Mouse (Mus musculus): ENCODE measurements around the gene Selenon.
"Not testable (repeated sequence)": the region's sequence is repeated elsewhere in the genome, so short reads cannot be mapped to it uniquely, and the experiment has no call there.

The Selenon gene

DNA sequence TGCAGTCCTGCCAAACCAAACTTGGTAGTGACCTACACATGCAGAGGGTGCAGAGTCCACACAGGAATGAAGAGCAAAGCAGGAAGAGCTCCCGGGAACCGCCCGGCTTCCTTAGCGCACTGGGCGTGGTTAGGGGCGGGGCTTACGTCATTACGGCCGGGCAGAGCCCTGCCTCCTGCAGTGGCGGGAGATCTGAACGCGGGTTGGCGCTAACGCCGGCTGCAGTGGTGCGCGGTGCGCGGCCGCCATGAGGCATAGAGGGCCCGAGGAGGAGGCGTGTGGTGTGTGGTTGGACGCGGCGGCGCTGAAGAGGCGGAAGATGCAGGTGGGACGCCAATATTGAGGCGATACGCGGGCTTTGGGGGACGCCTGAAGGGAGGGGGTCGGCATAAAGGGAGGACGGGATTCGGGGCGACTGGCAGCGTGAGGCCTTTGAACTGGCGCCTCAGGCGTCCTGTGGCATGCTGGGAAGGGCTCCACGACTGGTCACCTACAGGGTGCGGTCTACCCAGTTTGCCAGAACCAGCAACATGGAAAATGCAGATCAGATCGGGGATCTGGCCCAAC, 41.0 kb downstream of the Selenon start, which contains the start of gene Aunip:
Gene Aunip, plus strand, starts transcription at position 155 of the 567 bp plus-strand sequence.
- DNase-seq (ENCODE audit: inconsistent ontology term), result peak; percentile 92

DNA sequence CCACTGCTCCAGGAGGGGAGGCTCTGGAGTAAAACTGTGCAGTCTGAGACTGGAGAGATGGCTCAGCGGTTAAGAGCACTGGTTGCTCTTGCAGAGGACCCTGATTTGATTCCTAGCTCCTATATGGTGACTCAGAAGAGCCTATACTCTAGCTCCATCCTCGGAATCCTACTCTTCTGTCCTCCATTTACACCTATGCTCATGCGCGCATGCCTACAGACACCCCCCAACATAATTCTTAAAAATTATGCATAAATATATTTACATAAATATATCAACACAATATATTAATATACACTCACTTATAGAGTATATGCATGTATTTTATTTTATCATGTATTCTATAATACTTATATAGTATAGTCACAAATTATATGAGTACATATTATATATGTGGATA, 41.6 kb downstream of the Selenon start:
- no peak for DNase-seq (ENCODE audit: inconsistent ontology term)

DNA sequence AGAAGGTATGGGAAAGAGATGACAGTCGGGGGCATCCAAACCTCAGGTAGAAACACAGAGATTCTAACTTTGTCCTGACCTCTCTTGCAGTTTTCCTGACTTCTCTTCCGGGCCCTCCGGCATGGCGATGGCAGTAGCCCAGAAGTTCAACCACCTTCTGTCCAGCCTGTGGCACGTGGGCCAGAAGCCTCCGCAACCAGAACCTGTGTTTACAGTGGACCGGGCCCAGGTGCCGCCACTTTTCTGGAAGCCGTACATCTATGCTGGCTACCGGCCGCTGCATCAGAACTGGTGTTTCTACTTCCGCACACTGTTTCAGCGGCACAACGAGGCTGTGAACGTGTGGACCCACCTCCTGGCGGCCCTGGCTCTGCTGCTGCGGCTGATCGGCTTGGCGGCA, 45.3 kb downstream of the Selenon start:
- no peak for DNase-seq (ENCODE audit: inconsistent ontology term)

DNA sequence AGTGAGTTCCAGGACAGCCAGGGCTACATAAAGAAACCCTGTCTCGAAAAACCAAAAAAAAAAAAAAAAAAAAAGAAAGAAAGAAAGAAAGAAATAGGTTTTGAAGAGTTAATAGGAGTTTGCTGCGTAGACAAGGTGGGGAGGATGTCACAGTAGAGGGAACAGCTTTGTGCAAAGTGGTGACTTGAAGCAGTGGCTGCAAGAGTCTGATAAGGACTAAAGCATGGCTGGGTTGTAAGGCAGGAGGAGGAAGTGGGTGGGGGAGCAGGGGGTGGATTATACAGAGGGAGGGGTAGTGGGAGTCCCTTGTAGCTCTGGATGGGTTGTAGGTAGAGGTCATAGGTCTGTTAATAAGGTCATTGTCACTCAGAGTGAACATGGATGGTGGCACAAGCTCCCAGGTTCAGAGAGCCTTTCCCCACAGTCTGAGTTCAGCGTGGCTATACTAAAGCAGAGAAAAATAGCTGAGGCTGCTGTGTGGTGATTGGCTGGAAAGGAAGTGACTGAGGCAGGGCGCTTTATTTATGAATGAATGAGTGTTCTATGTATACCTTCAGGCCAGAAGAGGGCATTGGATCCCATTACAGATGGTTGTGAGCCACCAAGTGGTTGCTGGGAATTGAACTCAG, 45.9 kb downstream of the Selenon start:
- no peak for DNase-seq (ENCODE audit: inconsistent ontology term)

DNA sequence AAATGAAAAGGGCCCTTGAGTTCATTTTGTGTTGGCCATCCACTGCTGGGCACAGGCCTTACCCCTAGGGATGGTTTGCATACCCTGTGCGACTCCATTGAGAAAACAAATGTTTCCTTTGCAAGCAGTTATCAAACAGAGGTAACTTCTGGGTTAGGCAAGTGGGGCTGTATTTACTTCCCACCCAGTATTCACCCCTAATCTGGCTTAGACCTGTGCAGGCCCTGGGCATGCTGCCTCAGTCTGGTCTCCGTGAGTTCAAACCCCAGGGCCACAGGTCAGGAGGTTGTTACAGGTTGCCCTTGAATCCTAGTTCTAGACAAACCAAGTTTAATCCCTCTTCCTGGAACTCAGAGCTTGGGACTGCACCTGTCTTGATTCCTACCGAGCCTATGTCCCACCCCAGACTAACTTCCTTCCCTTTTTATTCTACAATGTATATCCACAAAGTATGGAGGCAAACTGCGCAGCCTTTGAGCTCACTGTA, 46.6 kb downstream of the Selenon start:
- no peak for DNase-seq (ENCODE audit: inconsistent ontology term)

DNA sequence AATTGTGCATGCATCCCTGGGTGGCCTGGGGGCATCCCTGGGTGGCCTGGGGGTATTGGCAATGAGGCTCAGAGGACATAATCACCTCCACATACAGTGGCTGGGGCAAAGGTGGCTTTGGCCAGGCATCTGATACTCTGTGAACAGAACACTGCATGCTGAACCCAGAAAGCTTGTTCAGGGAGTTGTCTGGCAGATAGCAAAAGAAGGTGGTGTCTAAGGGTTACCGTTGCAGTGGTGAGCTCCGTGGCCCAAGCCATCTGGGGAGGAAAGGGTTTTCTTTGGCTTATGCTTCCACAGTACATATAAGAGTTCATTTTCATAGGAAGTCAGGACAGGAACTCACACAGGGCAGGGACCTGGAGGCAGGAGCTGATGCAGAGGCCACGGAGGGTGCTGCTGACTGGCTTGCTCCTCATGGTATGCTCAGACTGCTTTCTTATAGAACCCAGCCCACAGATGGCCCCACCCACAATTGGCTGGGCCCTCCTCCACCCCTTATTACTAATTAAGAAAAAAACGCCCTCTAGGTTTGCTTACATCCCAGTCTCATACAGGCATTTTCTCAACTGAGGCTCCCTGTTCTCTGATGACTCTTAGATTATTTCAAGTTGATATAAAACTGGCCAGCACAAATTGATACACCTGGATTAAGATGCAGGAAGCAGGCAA, 48.1 kb downstream of the Selenon start:
- DNase-seq (ENCODE audit: inconsistent ontology term), result no peak

DNA sequence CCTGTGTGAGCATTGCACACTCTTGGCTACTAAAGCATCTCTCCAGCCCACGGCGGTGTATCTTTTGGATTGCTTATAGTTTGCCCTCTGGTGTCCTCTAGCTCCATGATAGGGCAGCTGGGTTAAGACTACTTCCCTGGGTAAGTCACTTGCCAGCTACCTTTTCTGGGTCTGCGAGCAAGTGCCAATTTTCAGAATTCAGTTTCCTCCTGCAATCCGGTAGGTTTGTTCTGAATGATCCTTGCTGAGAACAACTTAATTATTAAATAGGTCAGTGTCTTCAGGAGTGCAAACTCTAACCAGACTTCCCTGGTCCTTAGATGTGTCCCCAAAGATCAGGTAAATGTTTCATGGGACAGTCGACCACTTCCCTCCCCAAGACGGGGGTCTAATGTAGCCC, 50.9 kb downstream of the Selenon start:
- no peak for DNase-seq (ENCODE audit: inconsistent ontology term)

DNA sequence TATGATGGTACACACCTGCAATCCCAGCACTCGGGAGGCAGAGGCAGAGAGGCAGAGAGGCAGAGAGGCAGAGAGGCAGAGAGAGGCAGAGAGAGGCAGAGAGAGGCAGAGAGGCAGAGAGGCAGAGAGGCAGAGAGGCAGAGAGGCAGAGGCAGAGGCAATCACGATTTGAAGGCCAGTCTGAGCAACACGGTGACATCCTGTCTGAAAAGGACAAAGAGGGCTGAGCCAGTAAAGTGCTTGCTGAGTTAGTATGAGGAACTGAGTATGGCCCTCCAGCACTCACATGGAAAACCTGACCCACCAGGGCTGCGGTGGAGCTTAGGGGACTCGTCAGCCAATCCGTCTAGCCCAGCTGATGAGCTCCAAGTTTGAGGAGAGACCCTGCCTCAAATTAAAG, 53.0 kb downstream of the Selenon start:
- not testable (repeated sequence) for DNase-seq (ENCODE audit: inconsistent ontology term)

DNA sequence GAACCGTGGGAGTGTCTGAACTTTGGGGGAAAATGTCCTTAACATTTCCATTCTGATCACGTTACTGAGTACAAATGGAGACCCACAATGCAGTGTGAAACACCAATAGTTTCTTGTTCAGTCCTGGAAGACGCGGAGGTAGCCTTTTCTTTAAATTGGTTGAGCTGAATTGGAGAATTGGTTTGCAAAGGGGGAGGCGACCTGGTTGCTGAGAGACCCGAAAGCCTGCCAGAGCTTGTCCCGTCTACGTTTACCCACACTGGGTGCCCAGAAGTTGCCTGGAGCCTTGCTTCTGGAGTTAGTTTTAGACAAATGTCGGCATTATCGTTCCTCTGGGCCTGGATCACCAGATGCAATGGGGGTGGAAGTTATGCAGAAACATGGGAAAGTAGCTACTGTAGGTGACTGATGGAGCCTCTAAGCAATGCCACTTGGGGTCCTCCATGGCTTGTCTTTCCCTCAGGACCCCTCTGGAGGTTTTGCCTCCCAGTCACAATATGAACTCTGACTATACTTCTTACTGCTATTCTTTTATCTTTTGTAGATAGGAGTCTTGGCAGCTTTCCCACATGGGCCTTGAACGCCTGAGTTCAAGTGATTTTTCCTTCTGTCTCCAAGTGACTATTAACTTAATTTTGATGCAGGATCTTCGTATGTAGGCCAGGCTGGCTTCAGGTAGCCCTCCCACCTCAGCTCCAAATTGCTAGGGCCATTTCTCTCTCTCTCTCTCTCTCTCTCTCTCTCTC, 53.8 kb downstream of the Selenon start:
- DNase-seq (ENCODE audit: inconsistent ontology term), result no peak

DNA sequence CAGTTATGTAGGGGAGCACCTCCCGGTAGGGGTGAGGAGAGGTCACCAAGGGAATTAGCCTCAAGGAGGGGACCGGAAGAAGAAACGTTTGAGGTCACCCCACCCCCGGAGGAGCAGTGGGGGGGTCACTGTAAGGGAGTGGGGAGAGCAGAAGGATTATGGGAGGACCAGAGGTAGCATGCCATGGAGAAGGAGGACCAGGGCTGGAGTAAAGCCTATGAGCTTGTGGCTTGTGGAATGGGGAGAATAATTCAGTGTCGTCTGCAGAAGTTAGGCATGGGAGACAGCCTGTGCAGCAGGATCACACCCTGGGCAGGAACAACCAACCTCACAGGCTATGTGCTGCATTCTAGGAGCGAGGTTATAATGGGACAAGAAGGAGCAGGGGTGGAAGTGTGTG, 54.7 kb downstream of the Selenon start:
- DNase-seq (ENCODE audit: inconsistent ontology term), result no peak

DNA sequence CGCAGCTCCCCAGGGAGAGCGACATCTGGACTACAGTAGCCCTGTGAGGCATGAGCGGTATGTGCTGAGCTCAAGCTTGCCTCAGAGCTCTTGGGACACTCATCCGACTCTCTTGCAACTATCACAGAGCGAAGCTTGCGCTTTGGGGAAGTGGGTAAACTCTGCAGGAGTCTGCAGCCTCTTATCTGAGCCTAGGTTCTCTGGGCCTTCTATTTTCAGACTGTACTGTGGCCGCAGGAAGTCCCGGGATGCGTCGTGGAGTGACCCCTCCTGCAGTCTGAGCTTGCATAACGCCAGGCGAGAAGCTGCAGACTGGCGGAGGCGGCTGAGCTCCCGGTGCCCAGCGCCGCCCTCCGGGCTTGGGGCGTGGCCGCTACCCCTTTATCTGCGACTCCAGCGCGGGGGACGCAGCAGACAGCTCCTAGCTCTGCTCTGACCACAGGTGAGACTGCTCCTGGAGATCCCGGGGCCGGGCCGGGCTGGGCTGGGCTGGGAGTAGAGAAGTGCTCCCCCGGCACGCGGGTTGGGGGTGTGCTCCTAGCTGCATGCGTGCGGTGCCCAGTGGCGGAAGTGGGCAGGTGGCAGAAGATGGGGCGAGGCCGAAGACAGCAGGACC, 55.3 kb downstream of the Selenon start, which contains the start of gene Paqr7:
Gene Paqr7, plus strand, starts transcription at position 103 of the 616 bp plus-strand sequence.
- peak; percentile 79 for DNase-seq (ENCODE audit: inconsistent ontology term)

DNA sequence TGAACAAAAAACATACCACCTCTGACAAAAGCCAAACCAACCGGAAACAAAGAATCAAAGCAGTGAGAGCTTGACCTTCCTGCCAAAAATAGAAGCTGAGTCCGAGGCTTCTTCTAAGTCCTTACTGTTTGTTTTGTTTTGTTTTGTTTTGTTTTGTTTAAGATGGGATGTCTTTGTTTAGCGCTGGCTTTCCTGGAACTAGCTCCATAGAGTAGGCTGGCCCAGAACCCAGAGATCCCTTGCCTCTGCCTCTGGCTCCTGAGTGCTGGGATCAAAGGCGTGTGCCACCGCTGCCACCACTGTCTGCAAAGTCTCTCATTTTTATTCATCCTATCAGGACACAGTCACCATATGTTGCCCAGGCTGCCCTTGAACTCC, 56.4 kb downstream of the Selenon start:
- DNase-seq (ENCODE audit: inconsistent ontology term), result no peak

DNA sequence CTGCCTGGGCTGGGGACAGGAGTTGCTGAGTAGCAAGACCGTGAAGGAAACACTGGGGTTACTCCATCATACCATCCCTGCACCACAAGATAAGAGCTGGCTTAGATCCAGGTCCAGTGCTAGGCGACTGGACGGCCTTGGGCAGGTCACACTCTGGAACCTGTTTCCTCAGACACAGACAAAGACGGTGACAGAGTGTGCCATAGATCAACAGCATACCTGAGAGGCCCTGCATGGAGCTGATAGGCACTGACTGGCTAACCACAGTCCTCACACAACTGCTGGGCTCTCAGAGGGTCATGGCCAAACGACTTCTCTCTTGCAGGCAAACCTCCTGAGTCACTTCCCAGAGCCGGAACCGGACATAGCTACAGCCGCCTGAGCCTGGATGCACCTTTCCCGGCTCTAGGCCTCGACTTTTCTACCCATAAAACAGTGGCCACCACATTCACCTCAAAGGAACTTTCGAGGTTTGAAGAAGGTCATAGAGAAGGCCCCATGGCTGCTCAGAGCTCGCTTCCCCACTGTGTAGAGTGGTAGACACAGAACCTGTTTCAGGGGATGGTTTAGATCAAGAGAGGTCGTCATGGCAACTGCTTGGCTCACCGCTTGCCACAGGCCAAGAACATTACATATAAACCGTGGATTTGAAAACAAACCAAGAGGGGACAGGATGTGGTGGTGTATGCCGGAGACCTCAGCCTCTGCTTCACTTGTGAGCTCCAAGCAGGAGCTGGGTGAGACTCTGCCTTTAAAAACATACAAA, 57.0 kb downstream of the Selenon start:
- DNase-seq (ENCODE audit: inconsistent ontology term), result no peak

DNA sequence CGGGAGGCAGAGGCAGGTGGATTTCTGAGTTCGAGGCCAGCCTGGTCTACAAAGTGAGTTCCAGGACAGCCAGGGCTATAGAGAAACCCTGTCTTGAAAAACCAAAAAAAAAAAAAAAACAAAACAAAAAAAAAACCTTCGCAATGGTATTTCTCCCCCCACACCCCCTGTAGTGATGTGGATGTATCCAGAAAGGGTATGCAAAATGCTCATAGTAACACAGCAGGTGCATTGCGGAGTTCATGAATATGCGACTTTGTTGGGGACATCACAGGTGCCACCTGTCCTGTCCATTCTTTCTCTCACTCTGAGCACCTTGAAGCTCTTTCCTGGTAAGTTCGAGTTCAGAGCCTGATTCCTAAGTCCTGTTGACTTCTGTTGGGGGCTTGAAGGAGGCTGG, 57.8 kb downstream of the Selenon start:
- DNase-seq (ENCODE audit: inconsistent ontology term), result not testable (repeated sequence)

DNA sequence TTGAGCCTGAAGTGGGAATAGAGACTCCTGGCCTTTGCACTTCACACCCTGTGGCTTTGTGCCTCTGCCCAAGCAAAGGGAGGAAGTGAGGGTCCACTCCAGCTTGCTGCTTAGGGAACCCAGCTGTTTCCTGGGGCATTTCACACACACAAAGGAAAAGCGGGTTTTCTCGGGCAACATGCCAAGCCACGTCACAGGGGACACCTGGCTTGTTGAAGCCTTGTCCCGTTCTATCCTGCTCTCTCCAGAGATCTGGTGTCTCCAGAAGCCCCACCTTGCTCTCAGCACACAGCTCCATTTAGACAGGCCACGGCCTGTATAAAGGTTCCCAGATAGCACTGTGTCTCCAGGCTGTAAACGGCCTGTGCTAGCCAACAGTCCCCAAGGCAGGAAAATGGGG, 60.2 kb downstream of the Selenon start:
- no peak for DNase-seq (ENCODE audit: inconsistent ontology term)

DNA sequence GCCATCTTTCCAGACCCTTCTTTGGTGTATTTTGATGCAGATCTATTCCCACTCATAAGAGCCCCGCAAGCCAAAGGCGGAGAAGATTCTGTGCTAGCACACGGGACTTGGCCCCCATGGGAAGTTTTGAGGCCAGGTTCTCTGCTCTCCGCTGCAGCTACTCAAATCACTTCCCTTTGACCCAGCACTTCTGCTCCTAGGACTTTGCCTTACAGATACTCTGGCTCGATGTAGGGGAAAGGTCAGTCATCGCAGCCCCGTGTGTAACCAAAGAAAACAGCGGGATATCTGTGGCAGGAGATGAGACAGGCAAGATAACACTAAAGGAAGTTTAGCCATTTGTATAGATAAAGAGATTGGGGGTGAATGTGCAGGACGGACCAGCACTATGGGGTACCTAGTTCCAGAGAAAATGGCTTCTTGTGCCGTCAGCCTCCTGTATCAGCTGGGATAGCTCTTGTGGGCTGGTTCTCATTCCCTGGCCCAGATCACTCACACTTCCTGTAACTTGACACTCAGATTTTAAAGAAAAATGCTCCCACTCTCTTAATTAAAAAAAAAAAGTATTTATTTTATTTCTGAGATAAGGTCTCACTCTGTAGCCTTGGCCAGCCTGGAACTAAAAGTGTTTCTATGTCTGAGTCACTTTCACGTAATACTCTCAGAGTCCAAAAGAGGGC, 61.8 kb downstream of the Selenon start:
- no peak for DNase-seq (ENCODE audit: inconsistent ontology term)

DNA sequence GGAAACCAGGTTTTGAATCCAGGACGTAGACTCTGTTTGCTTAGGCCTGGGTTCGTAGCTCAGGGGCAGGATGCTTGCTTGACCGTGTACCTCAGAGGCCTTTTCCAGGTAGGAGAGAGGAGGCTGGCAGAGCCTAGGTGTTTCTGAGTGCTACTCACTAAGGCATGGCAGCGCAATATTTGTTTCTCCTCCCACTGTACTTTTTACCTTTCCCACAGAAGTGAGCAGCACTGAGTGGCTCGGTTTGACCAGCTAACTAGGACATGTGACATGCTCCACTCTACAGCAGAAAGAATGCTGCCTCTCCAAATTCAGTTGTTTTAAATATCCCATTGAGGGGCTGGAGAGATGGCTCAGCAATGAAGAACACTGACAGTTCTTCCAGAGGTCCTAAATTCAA, 63.8 kb downstream of the Selenon start:
- DNase-seq (ENCODE audit: inconsistent ontology term), result no peak
